Mouse (Mus musculus): Measurements from ENCODE around the gene Hhat. TPM values are rescaled to one million over a fixed set of nuclear protein-coding genes. Genes with fewer than 3 reads are reported as not detected.

Hhat gene
- polyA plus RNA-seq, 1 experiment from 2014 or later: 15.4 TPM

DNA sequence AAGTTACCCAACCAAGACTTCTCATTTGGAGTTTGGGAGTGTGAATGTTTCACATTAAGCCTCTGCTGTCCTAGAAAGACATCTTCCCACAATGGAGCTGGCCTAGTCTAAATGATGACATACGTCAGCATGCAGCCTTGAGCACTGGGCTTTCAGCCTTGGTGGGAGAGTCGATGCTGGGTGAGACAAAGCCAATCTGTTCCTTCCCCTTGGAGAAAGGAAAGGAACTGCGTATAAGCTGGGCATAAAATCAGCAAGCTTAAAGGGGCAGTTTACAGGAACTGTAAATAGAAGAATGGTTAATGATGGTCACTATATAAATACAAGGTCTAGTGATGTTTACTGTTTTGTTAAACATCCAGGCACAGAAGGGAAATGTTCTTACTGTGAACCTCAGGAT is 286.0 kb downstream of the Hhat start:
- H3K4me3 ChIP-seq (replicated peaks): no peak overlapping the region
- no peaks in the 10 kb centered on the region for H3K9me3 ChIP-seq (replicated peaks)
- ATAC-seq (replicated peaks; ENCODE audit: low FRiP score): no peak
- H3K4me1 ChIP-seq: 0 out of 2 replicates have a peak, but pooled peaks cover 4% of the 10 kb centered on the region
- 83% methylated on average over 3 of the region's 3 CpGs for WGBS
- H3K27ac ChIP-seq: no peak overlapping the region
- no peaks in the 10 kb centered on the region for H3K36me3 ChIP-seq
- no peaks in the 10 kb centered on the region for H3K27me3 ChIP-seq
- H3K4me2 ChIP-seq: no peak overlapping the region
- no peak overlapping the region for H3K9ac ChIP-seq

DNA sequence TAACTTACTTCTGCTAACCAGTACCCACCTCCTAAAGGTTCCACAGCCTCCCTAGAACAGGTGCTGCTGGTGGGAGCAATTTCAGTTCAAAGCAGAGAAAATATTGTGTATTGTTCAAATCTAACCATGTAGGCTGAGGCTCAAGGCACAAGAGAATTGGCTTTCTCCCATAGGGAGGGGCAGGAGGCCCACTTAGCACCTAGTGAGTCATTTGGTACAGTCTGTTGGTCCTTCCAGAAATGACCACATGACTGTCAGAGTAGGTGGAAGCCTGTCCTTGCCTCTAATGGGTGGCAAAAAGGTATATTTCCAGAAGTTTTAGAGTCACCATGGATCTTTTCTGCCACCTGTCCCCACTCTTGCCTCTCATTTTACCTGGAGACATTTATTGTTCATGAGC is 289.6 kb downstream of the Hhat start:
- Histone ChIP-seq H3K36me3 (no peaks in the 10 kb centered on the region), H3K27ac (no peak overlapping the region), H3K4me1 (peaks cover 9% of the 10 kb centered on the region), H3K4me2 (no peak overlapping the region), H3K9me3 (replicated peaks) (no peaks in the 10 kb centered on the region), H3K9ac (no peak overlapping the region), H3K27me3 (no peaks in the 10 kb centered on the region), H3K4me3 (replicated peaks) (no peak overlapping the region)
- no peak for ATAC-seq (replicated peaks; ENCODE audit: low FRiP score)

DNA sequence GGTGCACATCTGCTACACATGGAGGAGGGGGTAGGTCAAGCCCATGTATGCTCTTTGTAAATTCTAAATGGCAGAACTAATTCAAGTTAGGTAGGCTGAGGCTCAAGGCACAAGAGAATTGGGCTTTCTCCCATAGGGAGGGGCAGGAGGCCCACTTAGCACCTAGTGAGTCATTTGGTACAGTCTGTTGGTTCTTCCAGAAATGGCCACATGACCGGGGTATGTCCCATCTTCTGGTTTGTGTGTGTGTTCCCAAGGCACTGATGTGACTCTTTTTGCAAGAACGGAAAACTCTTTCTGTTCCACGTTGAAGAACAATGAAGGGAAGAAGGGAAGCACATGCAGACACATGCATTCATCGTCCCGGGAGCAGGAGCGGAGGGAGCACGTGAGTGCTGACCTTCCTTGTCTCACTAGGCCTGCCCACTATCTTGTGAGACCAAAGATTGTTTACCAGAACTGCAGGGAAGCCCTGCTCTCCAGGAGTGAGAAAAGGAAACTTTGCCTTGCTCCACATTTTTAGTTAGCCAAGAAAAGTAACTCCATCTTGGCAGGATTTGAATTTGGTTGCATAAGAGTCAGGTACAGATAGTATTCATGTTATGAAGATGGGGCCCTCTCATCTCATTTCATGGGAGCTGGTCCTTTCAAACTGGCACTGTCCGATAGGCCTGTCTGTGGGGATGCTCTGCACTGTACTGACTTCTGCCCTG is 290.8 kb downstream of the Hhat start:
- H3K9ac ChIP-seq: no peak overlapping the region
- H3K4me3 ChIP-seq (replicated peaks): no peak overlapping the region
- no peak for ATAC-seq (replicated peaks; ENCODE audit: low FRiP score)
- no peaks in the 10 kb centered on the region for H3K36me3 ChIP-seq
- 79% methylated on average over 8 of the region's 8 CpGs for WGBS
- H3K9me3 ChIP-seq (replicated peaks): no peaks in the 10 kb centered on the region
- H3K27ac ChIP-seq: no peak overlapping the region
- no peak overlapping the region for H3K4me2 ChIP-seq
- H3K27me3 ChIP-seq: no peaks in the 10 kb centered on the region
- peaks cover 6% of the 10 kb centered on the region for H3K4me1 ChIP-seq

DNA sequence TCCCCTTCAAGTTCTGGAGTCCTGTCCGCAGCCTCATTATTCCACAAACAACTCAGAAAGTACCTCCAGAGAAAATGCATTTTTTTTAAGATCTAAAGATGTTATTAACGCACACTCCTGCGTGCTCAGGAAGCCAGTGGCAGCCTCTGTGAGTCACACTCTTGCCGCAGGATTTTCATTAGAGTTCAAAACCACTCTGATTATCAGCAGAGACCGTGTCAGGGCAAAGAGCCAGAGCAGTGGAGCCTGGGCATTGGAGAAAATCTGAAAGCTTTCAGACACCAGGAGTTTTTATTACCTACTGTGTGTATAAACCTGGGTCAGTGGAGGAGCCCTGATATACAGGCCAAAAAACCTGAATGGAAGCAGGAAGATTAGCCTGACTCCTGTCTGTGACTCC is 292.8 kb downstream of the Hhat start:
- 72% methylated on average over 5 of the region's 5 CpGs for WGBS
- no peak overlapping the region for H3K9ac ChIP-seq
- H3K27ac ChIP-seq: no peak overlapping the region
- ATAC-seq (replicated peaks; ENCODE audit: low FRiP score): no peak
- no peak overlapping the region for H3K4me3 ChIP-seq (replicated peaks)
- H3K4me1 ChIP-seq: peaks cover 6% of the 10 kb centered on the region
- no peaks in the 10 kb centered on the region for H3K27me3 ChIP-seq
- H3K9me3 ChIP-seq (replicated peaks): no peaks in the 10 kb centered on the region
- H3K36me3 ChIP-seq: no peaks in the 10 kb centered on the region
- no peak overlapping the region for H3K4me2 ChIP-seq

DNA sequence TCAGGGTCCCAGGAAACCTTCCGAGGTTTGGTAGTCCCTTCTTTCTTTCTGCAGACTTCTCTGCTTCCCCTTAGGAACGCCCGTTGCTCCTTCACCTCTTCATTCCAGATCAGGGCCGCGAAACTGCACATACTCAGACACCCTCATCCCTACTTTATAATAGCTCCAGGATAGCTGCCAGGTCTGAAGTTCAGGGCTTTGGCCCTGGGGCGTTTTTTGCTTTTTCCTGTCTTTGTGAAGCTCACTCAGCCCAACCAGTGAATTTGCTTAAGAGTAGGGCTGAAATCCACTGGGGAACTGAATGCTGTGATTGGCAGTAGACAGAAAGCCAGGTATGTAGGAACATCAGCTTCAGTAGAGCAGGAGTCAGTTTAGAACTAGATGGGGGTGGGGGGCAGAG is 293.5 kb downstream of the Hhat start:
- 47% methylated on average over 6 of the region's 6 CpGs for WGBS
- no peak for ATAC-seq (replicated peaks; ENCODE audit: low FRiP score)

DNA sequence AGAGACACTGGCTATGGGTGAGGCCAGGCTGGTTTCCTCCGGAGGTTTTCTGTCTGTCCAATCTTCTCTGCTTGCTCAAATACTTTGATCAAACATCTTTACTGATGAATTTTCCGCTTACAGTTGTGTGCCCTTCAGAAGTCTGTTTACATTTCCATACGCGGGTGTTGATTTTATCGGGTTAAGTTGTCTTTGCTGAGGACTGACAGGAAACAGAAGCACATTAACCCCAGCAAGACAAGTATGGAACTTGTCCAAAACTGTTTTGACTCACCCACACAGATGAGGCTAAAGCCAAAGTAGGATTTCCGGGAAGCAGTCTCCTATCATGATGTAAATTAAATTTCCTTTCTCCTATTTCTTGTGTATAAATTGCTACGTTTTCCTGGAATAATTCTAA is 294.3 kb downstream of the Hhat start:
- H3K4me3 ChIP-seq (replicated peaks): no peak overlapping the region
- H3K9ac ChIP-seq: no peak overlapping the region
- ATAC-seq (replicated peaks; ENCODE audit: low FRiP score): no peak
- no peak overlapping the region for H3K27ac ChIP-seq
- peaks cover 6% of the 10 kb centered on the region for H3K4me1 ChIP-seq
- H3K27me3 ChIP-seq: no peaks in the 10 kb centered on the region
- H3K9me3 ChIP-seq (replicated peaks): no peaks in the 10 kb centered on the region
- 50% methylated on average over 7 of the region's 7 CpGs for WGBS
- no peaks in the 10 kb centered on the region for H3K36me3 ChIP-seq
- H3K4me2 ChIP-seq: no peak overlapping the region

More for the DNA sequence above, 293.5 kb downstream of the Hhat start:
- Histone ChIP-seq H3K4me3 (replicated peaks) (no peak overlapping the region), H3K9ac (no peak overlapping the region), H3K36me3 (no peaks in the 10 kb centered on the region), H3K4me2 (no peak overlapping the region), H3K27ac (no peak overlapping the region), H3K9me3 (replicated peaks) (no peaks in the 10 kb centered on the region), H3K27me3 (no peaks in the 10 kb centered on the region), H3K4me1 (peaks cover 6% of the 10 kb centered on the region)

DNA sequence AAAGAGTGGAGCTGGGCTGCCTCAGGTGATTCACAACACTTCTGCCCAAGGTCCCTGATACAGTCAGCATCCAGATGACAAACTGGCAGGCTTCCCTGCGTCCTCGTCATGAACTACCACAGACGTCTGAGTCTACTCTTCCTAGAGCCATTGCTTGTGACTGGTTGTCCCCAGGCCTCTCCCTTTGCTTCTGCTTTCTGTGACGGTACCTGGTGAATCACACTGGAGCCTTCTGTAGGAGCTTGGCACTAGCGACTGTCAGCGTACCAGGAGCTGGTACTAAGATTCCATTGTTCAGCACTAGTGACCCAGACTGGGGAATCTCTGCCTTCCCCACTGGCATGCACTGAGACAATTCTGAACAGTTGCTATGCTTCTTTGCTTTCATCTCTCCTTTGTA is 297.9 kb downstream of the Hhat start:
- Histone ChIP-seq H3K4me2 (no peak overlapping the region), H3K27ac (no peak overlapping the region), H3K9me3 (replicated peaks) (no peaks in the 10 kb centered on the region), H3K4me1 (peaks cover 6% of the 10 kb centered on the region), H3K36me3 (no peaks in the 10 kb centered on the region), H3K4me3 (replicated peaks) (no peak overlapping the region), H3K9ac (no peak overlapping the region), H3K27me3 (no peaks in the 10 kb centered on the region)
- no peak for ATAC-seq (replicated peaks; ENCODE audit: low FRiP score)
- 90% methylated on average over 6 of the region's 6 CpGs for WGBS

DNA sequence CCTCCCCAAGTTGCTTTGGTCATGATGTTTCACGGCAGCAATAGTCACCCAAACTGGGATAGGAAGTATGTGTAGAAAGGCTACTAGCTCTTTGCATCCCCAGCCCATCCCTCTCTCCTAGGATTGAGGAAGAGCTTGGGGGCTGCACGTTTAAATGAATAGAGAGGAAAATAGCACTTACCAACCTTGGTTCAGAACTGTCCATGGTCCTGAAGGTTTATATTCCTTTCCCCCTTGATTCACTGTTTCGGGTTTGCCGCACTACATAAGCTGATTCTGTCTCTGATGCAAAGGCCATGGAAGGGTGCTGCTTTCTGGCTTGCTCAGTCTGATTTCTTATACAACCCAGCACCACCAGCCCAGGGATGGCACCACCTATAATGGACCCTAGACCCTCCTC is 298.7 kb downstream of the Hhat start:
- Histone ChIP-seq H3K4me3 (replicated peaks) (no peak overlapping the region), H3K4me1 (no peaks in the 10 kb centered on the region), H3K4me2 (no peak overlapping the region), H3K9ac (no peak overlapping the region), H3K9me3 (replicated peaks) (no peaks in the 10 kb centered on the region), H3K27me3 (no peaks in the 10 kb centered on the region), H3K36me3 (no peaks in the 10 kb centered on the region), H3K27ac (no peak overlapping the region)
- WGBS: 52% methylated on average over 4 of the region's 4 CpGs
- ATAC-seq (replicated peaks; ENCODE audit: low FRiP score): no peak

DNA sequence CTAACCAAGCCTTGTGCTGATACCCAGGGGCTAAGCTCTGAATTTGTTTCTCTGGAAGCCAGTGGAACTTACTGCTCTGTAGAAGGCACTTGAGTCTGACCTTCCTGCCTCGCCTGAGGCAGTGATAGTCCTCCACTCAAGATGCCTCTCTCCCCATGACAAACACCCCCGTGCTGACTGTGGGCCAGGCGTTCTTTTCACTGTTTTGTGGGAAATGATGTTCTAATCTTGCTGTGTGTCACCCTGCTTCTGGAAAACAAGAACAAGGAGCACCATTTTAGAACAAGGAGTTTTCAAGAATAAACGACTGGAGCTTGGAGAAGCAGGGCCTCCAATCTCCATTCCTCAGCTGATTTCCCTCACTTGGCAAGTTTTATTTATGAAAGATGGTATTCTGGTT is 307.3 kb downstream of the Hhat start:
- no peak for ATAC-seq (replicated peaks; ENCODE audit: low FRiP score)
- Histone ChIP-seq H3K27me3 (no peaks in the 10 kb centered on the region), H3K36me3 (no peaks in the 10 kb centered on the region), H3K9me3 (replicated peaks) (no peaks in the 10 kb centered on the region), H3K4me1 (no peaks in the 10 kb centered on the region), H3K9ac (no peak overlapping the region), H3K4me2 (no peak overlapping the region), H3K4me3 (replicated peaks) (no peak overlapping the region), H3K27ac (no peak overlapping the region)
- 74% methylated on average over 4 of the region's 4 CpGs for WGBS

DNA sequence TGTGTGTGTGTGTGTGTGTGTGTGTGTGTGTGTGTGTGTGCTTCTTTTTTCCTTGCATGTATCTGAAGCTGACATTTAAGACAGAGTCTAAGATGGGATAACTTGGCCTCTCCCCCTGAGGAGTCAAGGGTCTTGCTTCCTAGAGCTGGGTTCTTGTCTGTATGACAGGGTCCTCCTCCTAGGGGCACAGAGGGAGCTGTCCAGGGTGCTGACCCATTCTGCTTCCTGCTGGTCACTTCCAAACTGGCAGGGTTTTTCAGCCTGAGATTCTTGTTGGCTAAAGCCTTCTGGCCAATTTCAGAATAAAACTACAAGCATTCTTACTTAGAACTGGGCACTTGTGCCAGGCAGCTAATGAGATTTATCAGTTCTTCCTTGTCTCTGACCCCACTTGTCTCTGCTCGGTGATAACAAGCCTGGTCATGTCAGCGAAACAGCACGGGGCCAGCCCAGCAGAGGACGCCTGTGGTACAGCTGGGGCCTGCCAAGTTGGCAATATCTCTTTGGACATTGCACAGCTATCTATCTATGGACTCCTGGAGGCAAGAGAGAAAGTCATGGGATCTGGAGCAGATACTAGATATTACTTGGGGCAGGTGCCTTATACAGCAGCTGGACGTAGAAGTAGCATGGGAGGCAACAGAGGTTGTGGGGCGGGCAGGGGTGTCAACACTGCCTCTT is 313.4 kb downstream of the Hhat start:
- Histone ChIP-seq H3K4me1 (peaks cover 15% of the 10 kb centered on the region; the same call in 1 of the 2 replicates), H3K36me3 (no peaks in the 10 kb centered on the region), H3K9me3 (replicated peaks) (no peaks in the 10 kb centered on the region), H3K27ac (no peak overlapping the region), H3K27me3 (no peaks in the 10 kb centered on the region), H3K4me3 (replicated peaks) (no peak overlapping the region), H3K9ac (no peak overlapping the region), H3K4me2 (no peak overlapping the region)
- ATAC-seq (replicated peaks; ENCODE audit: low FRiP score): no peak
- 91% methylated on average over 6 of the region's 6 CpGs for WGBS

DNA sequence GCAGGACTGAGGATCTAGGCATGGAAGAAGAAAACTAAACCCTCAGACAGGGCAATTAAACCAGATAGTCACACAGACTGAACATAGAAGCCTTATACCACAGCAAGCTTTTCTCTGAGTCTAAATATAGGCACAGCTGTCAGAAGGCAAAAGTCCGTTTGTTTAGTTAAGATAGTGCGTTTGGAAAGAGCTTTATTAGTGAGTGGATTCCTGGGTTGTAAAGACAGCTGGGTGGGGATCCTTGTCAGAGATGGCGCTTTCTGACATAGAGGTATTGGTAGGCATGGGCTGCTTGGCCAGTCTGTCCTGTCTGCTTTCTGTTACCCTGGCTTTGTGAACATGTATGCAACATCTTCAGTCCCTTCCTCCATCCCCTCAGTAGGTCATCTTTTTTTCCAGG is 314.0 kb downstream of the Hhat start:
- Histone ChIP-seq H3K4me1 (peaks cover 15% of the 10 kb centered on the region; the same call in 1 of the 2 replicates), H3K9ac (no peak overlapping the region), H3K36me3 (no peaks in the 10 kb centered on the region), H3K27ac (no peak overlapping the region), H3K27me3 (no peaks in the 10 kb centered on the region), H3K9me3 (replicated peaks) (no peaks in the 10 kb centered on the region), H3K4me2 (no peak overlapping the region), H3K4me3 (replicated peaks) (no peak overlapping the region)
- ATAC-seq (replicated peaks; ENCODE audit: low FRiP score): no peak
- WGBS: 67% methylated on average over 3 of the region's 3 CpGs

DNA sequence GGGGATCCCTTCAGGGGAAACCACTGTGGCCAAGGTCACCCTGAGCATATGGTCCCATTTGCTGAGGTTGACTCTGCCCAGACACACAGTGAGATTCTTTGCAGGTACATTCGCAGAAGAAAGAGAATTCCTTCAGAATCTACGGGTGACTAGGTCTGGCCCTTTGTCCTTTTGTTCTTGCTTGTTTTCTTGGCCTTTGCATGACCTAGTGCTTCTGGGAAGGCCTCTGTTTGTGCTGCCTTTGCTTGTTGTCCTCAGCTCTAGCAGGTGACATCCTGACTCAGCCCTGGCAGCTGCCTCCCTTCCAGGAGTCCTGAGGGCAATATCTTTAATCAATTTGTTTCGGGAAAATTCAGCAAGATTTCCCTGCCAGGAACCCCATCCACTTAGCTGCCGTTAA is 316.0 kb downstream of the Hhat start:
- no peak overlapping the region for H3K4me2 ChIP-seq
- H3K9me3 ChIP-seq (replicated peaks): no peaks in the 10 kb centered on the region
- H3K4me1 ChIP-seq: peaks cover 15% of the 10 kb centered on the region; the same call in 1 of the 2 replicates
- H3K4me3 ChIP-seq (replicated peaks): no peak overlapping the region
- no peaks in the 10 kb centered on the region for H3K27me3 ChIP-seq
- WGBS: 75% methylated on average over 4 of the region's 4 CpGs
- no peak overlapping the region for H3K27ac ChIP-seq
- H3K9ac ChIP-seq: no peak overlapping the region
- ATAC-seq (replicated peaks; ENCODE audit: low FRiP score): no peak
- H3K36me3 ChIP-seq: no peaks in the 10 kb centered on the region

Measured in kidney, embryonic 15.5 days (tissue).